Mouse (Mus musculus) adrenal gland, postnatal 10 days (tissue): ENCODE data around the gene Trpm3. TPM values are rescaled to one million over a fixed set of nuclear protein-coding genes. Genes with fewer than 3 reads are reported as not detected.

Experiments
- DNase-seq: peaks from one replicate; pipeline ENCODE4 v3.0.0; 2021; ENCODE audit warnings: mixed read lengths
- total RNA-seq, 2 experiments: library from RNA; stranded (reverse); gene quantifications; 2 replicates each; pipeline ENCODE4 v1.2.3; 2021

Trpm3 gene
- total RNA-seq, 2 experiments from 2014 or later: 1.4 to 1.8 TPM

DNA sequence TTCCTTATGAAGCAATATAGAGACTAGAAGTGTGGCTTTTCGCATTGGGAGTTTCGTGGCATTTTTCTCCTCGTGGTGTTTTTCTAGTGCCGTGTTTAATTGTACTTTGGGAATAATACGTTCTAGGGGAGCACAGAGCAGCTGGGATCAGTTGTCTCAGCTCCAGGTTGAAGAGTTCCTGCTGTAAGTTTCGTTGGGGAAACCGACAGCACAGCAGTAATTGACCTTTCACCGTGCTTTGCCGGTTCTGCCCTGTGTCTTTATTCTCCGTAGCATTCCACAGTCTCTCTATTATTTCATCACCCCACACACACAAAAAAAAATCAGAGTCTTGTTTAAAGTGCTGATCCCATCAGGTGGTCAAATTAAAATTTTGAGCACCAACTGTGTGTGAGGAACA, 496.8 kb downstream of the Trpm3 start:
- no peak for DNase-seq

DNA sequence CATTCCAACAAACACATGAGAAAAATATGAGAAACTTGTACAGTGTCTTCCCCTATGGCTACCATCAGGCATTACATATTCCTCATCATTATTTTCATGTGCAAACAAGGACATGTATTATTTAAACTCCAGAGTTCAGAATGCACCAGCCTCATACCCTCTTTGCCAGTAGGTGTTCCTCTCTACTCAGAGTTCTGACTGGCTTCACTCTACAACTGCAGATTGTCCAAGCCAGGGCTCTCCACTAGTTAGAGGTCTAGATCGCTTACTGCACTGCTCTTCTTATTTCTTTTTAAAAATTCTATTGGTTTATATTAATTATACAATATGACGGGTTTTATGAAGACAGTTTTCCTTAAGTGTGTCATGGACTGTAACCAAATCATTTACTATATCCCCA, 498.9 kb downstream of the Trpm3 start:
- no peak for DNase-seq

DNA sequence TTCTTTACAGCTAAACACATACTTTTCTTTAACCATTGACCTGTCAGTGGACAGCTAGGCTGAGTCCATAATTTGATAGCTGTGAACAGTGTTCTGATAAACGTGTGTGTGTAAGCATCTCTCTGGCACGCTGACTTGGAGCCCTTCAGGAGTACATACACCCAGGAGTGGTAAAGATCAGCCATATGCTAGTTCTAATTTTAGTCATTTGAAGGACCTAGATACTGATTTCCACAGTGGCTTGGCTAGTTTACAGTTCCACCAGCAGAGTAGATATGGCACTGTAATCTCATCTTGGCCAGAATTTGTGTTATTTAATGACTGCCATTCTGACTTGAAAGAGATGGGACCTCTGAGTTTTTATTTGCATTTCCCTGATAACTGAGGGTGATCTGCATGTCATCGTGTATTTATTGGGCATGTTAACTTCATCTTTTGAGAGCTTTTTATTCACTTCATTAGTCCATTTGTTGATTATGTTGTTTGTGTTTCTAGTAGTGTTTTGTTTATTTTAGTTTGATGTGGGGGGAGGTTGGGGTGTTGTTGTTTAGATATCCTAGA, 499.6 kb downstream of the Trpm3 start:
- no peak for DNase-seq

DNA sequence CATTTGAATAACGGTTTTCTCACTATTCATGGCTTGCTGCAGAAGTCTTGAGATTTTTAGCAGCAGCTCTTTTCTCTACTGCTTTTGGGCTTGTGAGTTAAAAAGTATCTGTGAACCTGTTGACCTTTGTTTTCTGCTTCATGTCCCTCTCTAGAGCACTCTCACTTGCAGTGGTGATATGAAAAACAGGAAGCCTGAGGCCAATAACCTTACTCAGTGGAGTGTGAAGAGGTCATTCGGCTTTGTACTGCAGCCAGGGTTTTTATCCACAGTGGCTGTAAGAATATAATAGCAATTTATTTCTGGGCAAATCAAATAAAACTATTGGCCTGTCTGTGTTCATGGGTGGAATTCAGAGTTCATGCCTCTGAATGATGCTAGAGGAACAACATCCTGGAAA, 503.3 kb downstream of the Trpm3 start:
- DNase-seq: no peak

DNA sequence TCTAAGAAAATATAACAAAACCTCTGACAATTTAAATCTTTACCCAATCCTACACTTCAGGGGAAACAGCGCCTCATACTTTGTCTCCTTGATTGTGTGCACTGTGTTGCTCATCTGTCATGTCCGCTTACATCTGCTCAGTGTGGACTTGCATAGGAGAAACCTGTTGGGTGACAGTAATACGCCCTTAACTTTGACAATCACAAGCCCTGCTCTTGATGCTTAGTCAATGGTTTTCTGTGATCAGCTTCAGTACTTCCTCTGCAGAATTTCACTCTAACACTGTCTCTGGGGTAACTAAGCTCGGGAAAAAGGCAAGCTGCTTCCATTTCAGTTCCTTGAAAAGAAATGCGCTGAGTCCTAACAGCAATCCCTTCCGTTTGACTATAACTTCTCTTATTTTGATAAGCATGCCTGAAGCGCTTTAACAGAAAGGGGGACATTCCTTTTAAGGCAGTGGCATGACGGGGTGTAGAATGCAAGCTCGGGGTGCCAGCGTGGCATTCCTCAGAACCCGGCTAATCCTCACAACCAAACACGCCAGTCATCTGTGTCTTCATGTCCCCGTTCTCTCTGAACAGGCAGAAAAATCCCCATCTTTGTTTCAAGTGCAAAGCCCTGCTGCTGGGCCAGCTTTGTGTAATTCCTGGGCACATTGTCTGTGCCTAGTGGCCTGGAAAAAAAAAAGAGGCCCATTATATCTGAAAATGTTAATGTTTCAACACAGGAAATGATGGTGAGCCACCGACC, 517.8 kb downstream of the Trpm3 start:
- no peak for DNase-seq

DNA sequence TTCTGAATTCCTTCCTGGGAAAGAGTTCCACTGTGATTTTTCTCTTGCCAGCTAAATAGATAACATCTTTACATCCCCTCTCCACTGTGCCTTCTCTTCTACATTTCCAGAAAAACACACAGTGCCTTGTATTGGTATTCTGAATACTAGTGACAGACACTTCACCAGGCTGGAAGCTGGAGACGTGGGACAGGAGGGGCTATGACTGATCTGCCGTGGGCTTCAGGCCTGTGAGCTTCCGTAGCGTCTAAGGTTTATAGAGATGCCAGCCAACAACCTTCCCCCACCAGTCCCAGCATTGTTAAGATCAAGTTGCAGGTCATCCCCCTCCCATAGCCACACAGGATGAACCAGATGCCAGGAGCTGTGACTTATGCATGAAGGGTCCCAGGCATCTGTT, 518.4 kb downstream of the Trpm3 start:
- DNase-seq: no peak

DNA sequence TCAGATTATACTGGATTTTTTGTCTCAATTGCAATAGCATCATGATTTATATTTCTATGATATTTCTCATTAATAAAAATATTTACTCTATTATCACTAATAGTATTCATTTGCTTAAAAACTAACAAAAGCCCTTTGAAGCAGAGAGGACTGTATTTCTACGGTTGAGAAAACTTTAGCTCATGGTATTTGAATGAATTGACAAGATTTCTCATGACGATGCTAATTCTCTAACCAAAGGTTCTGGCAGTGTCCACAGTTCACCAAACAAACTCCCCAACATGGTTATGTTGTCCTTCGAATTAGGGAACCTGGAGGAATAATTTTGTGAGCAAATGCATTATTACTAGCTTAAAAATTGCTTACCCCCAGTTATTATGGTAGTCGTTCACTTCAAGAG, 526.6 kb downstream of the Trpm3 start:
- no peak for DNase-seq

DNA sequence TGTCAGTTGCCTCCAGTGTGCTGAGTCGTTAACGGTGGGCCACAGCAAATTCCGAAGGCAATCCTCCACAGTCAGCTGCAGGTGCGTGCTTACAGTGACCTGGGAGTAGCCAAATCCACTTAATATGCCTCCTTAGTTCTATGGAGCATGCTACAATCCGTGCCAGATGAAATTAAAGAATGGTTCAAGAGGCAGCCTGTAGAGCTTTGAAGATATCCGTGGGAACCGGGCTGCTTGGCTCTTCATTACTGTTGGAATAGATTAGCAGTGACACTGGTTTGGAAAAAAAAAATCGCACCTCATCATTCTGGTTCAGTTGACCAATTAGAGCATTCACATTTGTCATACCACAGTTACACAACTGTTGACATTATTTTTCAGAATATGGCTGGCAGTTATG, 531.4 kb downstream of the Trpm3 start:
- no peak for DNase-seq

DNA sequence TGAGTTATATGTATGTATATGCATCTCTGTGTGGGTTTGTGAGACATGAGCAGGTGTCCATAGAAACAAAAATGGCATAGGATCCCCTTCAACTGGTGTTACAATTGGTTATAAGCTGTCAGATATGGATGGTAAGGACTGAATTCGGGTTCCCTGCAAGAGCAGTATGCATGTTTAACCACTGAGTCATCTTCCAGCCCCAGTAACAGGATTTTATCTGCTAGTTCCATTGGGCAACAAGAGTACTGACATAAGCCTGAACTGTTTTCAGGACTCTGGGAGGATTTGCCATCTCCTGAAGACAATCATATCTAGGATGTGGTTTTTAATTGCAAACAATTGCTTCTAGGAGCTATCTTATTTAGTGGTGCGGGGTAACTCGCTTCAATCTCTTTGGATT, 534.0 kb downstream of the Trpm3 start:
- no peak for DNase-seq

DNA sequence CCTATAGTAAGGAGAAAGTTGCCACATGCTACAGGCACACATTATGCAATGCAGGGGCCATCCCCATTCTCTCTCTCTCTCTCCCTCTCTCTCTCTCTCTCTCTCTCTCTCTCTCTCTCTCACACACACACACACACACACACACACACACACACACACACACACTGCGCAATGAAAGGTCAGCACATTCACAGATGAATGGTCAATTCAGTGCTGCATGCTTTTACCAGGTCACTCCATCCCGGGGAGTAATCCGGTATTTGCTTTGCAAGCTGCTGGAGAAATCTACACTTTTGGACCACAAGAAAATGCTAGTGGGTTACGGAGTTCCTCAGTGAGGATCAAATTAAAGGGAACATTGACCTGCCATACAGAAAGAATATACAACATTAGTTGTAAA, 537.4 kb downstream of the Trpm3 start:
- DNase-seq: no peak

DNA sequence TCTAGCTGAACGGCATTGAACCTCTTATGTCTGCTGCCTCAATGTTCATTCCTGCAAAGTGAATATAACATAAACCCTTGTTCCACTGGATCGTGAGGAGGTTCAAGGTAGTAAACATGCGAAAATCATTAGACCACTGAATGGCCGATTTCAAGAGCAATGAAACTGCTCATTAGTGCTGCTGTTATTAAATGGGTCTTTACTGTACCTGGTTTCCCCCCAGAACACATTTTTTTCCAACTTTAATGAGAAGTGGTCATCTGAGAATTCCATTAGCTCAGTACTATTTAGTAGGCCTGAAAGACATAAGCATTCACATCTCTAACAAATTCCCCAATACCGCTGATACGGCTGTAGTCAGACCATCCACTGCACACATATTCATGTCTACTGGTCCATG, 543.4 kb downstream of the Trpm3 start:
- no peak for DNase-seq

DNA sequence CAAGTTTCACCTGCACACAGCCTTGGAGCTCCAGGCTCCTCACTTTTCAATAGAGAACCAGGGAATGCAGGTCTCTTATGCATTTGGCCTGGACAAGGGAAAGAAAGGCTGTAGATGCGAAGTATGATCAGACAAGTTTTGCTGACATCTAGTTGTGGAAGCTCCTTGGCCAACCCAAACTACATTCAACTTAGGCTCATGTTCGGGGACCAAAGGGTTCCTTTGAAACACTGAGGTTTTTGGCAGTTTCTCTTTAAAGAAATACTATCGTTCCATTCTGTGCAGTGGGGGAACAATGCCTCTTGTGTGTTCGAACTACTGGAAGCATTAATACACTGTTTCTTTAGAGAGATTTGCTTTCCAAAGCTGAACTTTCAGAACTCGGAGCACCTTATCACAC, 553.1 kb downstream of the Trpm3 start:
- DNase-seq: no peak

DNA sequence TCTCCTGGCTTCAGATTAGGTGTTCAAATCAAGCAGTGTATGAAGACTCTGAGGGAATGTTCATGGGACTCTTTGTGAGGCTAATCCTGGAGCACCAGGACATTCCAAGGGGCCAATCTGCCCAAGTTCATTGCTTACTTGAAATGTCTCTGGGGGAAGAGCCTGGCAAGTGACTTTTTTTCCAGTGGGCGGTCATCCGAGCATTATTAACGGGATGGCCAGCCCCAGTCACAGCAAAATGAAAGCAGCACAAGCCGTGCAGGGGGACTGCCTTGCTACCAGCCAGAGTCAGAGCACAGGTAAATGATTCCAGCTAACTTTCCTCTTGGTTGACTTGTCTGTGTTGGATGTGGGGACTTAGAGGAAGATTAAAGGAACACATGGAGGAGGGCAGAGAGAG, 553.7 kb downstream of the Trpm3 start:
- peak; percentile 6 for DNase-seq

DNA sequence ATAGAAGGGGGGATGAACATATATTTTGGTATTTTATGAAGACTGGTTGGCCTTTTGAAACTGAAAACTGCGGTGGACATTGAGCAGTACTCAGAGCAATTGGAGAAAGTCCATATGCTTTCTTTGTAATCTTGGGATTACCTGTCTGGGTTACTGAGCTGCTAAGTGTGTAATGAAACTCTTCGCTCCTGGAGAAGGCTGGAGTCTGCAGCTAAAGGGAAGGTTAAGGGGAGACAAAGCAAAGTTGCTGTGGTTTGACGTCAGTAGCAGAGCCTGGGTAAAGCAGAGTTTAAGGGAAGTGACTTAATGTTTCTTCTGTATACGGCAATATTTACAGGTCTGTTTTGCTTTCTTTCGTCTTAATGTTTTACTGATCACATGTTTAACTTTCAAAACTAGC, 554.1 kb downstream of the Trpm3 start:
- no peak for DNase-seq

DNA sequence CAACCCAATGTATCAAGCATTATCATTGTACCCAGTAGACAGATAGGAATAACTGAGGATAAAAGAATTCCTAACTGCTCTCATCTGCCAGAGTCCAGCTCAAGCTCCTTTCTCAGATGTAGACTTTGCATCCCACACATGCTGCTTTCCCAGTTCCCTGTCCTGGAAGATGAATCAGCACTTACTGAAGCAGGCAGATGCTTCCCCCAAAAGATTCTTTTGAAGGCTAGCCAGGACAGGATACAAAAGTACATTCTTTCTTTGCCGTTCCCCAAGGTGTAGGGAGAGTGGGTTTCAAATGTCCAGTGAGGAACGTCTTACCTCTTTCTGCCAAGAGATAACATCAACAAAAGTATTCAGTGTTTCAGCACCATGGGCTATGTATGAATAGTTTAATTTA, 556.6 kb downstream of the Trpm3 start:
- no peak for DNase-seq

DNA sequence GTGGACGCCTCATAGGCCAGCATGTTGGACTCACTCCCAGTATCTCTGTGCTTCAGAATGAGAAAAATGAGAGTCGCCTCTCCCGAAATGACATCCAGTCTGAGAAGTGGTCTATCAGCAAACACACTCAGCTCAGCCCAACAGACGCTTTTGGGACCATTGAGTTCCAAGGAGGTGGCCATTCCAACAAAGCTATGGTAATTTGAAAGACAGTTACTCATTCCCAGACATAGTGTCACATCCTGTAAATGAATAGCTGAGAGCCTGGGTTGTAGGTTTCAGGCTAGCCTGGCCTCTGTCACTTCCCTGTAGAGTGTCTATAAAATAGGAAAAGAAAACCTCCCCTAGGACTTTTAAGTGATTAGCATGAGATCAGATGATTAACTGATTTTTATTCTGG, 559.9 kb downstream of the Trpm3 start:
- DNase-seq: no peak

DNA sequence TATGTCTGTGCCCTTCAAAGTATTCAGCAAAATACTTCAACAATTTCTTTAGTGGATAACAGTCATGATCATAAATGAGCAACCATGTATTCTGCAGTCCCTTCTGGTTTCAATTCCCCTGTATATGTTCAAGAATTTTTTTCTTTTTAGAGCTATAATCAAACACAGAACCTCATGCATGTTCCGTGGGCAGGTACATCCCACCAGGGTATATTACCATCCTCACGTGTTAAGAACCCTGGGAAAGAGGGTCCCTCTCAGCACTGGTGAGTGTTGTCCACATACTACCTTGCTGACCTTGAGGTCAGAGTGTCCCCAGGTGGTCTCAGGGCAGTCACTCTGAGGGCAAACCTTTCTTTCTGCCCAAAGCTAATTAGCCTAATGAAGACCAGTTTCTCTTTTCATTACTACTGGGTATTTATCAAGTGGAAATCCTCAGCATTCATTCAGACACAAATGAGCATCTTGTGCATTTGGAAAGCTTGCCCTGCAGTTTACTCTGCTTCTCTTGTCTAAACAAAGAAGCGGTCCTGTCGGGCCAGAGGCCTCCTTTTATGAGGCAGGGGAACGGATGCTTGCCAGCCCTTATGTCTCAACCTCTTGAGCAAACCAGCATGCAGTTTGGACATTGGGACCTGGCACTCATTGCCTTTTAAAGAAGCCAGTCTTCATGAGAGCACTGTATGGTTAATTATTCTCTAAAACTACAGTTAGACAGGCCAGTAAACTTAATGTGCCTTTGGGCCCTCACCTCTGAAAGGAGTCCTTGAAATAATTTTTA, 562.2 kb downstream of the Trpm3 start:
- DNase-seq: peak; percentile 31

DNA sequence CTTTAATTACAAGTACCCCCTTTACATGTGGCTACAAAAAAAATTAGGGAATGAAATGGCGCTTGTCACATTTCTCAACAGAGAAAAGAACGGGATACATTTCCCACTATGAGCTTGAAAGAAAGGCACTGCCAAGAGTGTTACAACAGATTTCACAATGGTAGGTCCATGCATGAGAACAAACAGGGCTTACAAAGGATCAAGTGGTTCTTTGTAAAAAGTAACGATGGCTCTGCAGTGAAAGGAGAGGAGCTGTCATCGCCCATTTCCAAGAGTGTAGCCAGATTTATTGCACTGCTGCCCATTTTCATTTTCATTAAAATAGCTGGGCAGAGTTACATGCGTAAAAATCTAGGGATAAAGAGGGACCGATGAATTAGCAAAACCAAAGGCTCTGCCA, 565.0 kb downstream of the Trpm3 start:
- no peak for DNase-seq

DNA sequence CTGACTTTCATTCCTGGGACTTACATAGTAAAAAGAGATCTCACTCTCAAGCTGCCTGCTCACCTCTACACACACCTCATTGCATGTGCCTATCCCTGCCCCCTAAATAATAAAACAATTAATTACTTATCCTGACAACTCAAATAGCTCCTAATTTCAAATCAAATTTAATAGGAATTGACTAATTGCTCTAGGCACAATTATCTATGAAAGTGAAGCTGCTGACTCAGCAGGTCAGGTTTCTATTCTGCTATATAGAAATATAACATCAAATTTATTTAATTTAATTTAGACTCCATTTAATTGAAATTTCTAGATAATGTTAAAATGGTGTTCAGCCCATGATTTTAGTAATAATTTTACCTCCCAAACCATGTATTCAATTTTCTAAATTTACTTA, 566.6 kb downstream of the Trpm3 start:
- no peak for DNase-seq

DNA sequence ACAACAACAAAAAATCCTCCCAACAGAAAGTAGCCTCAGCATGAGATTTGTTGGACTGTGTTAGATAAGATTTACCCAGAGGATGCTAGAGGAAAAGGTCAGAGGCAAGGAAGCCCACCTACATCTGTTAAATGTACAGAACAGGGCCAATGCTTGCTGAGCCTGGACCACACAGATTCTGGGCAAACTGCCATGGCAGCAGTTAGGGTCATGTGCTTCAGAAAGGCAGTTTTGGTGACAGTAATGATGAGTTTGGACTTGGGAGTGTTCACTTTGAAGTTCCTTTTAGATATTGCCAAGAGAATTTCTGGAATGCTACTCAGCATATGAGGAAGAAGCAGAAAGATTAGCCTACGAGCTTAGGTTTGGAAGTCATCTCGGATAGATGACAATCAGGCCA, 580.2 kb downstream of the Trpm3 start:
- DNase-seq: no peak

DNA sequence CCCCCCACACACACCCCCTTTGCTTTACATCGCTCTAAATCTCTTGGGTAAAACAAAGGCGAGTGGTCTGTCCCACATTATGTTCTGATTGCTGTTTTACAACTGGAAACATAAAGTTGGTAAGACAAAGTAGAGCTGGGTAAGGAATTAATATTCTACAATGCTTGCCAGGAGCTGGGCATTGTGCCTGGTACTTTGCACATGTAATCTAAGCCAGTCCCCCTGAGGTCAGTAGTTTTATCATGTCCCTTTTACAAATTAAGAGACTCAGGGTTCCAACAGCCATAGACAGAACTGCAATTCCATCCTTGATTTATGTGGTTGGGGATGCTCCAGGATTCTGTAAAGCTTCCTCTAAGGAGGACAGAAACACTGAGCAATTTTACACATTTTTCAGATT, 591.0 kb downstream of the Trpm3 start:
- no peak for DNase-seq

DNA sequence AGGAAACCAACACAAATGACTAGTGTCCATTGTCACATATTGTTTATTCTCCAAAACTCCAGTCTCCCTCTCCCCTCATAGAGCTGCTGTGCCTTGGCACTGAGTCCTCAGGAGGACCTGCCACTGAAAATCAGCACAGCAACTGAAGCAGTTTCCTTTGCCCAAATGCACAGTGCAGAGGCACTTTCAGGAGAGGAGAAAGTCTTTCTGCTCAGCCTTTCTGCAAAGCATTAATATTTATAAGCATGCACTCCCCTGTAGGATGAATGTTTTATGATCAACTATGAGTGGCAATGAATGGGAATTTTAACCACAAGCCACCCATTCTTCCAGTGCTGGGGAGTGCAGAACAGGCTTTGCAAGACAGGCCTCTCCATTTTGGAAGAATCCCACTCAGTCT, 592.1 kb downstream of the Trpm3 start:
- no peak for DNase-seq

DNA sequence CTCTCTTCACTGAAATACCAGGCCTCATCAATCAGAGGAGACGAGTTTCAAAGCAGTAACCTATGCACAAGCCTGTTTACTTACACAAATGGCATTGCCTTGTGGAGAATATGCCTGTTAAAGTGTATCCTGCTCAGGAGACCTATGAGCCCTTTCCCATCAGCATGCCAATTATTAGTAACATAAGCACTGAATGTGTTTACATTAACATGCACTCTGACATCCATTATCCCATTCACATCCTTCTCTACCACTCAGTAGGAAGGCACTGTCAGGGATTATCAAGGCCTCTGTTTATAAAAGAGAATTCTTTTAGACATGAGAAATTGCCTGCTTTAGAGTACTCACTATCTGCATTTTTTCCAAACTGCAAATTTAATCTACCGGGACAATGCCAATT, 598.0 kb downstream of the Trpm3 start:
- no peak for DNase-seq

DNA sequence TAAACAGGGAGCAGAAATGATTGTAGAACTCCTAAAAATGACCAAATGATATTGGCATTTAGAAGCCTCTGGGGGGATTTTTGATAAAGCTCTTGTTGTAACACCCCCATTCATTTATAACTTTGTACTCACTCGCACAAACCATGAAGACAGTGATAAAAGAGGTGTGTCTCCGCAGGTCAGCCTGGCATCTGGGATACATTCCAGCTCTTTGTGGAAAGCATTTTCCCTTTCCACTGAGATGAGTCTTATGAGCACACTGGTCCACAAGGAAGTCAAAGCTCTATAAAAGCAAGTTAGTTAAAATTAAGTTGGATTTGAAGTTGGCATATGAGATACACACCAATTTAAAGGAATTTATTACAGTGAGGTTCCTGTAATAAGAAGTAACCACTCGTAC, 600.4 kb downstream of the Trpm3 start:
- no peak for DNase-seq
